Mouse (Mus musculus) midbrain, postnatal 0 days (tissue): ENCODE measurements around the gene Rmnd5b. TPM values are rescaled to one million over a fixed set of nuclear protein-coding genes. Genes with fewer than 3 reads are reported as not detected.

ENCODE experiments used
- ATAC-seq: fragments of 200-750 bp; cut with Nextera tagmentation; 2 replicates; pipeline ENCODE4 v1.8.0; 2017; ENCODE audit warnings: moderate number of reproducible peaks, mild to moderate bottlenecking, moderate TSS enrichment, moderate library complexity; ENCODE audit not compliant: low FRiP score
- DNase-seq: peaks from one replicate; pipeline ENCODE4 v3.0.0-alpha.2; 2015; ENCODE audit warnings: low spot score
- H3K27ac ChIP-seq: fragments of 300-500 bp; sonication (generic); 2 replicates; pipeline ENCODE4 v1.5.1; 2014; ENCODE audit warnings: low read depth, mild to moderate bottlenecking, low read length, mixed read lengths
- H3K27me3 ChIP-seq: fragments of 300-500 bp; sonication (generic); 2 replicates; pipeline ENCODE4 v1.6.1; 2014; ENCODE audit warnings: low read length, control low read depth, mixed read lengths; ENCODE audit not compliant: insufficient read depth
- H3K36me3 ChIP-seq: fragments of 300-500 bp; sonication (generic); 2 replicates; pipeline ENCODE4 v1.6.1; 2014; ENCODE audit warnings: low read length, control low read depth, mixed read lengths; ENCODE audit not compliant: insufficient read depth
- H3K4me1 ChIP-seq: fragments of 300-500 bp; sonication (generic); 2 replicates; pipeline ENCODE4 v1.6.1; 2014; ENCODE audit warnings: mild to moderate bottlenecking, control low read depth, antibody characterized with exemption, low read length, mixed read lengths; ENCODE audit not compliant: insufficient read depth
- H3K4me2 ChIP-seq: fragments of 300-500 bp; sonication (generic); 2 replicates; pipeline ENCODE4 v1.6.1; 2014; ENCODE audit warnings: low read depth, mild to moderate bottlenecking, low read length, mixed read lengths; ENCODE audit not compliant: poor library complexity, severe bottlenecking
- H3K4me3 ChIP-seq: fragments of 300-500 bp; sonication (generic); 2 replicates; pipeline ENCODE4 v1.5.1; 2014; ENCODE audit warnings: low read depth, mild to moderate bottlenecking, low read length, moderate library complexity
- H3K9ac ChIP-seq: fragments of 300-500 bp; sonication (generic); replicated peaks from 2 replicates; pipeline ENCODE4 v1.6.1; 2014; ENCODE audit warnings: mild to moderate bottlenecking, low read length, moderate library complexity, mixed read lengths; ENCODE audit not compliant: poor library complexity, severe bottlenecking
- H3K9me3 ChIP-seq: fragments of 300-500 bp; sonication (generic); 2 replicates; pipeline ENCODE4 v1.6.1; 2016; ENCODE audit warnings: low read length, control low read depth
- CTCF ChIP-seq: IDR thresholded peaks from 2 replicates; pipeline ENCODE4 v1.5.1; 2016; ENCODE audit warnings: antibody characterized with exemption, mild to moderate bottlenecking
- WGBS: fragments of 180-500 bp; shearing (Covaris S2); extraction: QIAGEN DNeasy Blood & Tissue Kit; methylation state at CpG from one replicate; pipeline ENCODE4 v1.1.7; 2014; 5-methylcytosine and 5-hydroxymethylcytosine counted together
- polyA plus RNA-seq: library from polyadenylated mRNA; unstranded; fragments of >200 nt; fragmentation: Nextera tagmentation; extraction: Ambion mirVana; gene quantifications from 2 replicates; pipeline ENCODE4 v1.2.1, GENCODE M21; 2015
- total RNA-seq: library from RNA; depleted of rRNA; stranded (reverse); fragments of >200 nt; gene quantifications from 2 replicates; pipeline ENCODE4 v1.2.3, GENCODE M21; 2014; rRNA removed

Gene Rmnd5b
- total and polyA plus RNA-seq, 2 experiments from 2014 or later, result 66.0 to 70.1 TPM

- H3K27me3 ChIP-seq, result no peaks in the 10 kb centered on the region
- TF ChIP-seq CTCF, result peak; percentile 74
- ATAC-seq (peak; percentile 95), DNase-seq (peak; percentile 96)
- 2% methylated on average over 57 of the region's 59 CpGs for WGBS
- H3K9ac ChIP-seq, result peak within 1 kb of the TSS; percentile 74
- H3K9me3 ChIP-seq, result no peaks in the 10 kb centered on the region
- peaks cover 10% of the 10 kb centered on the region; the same call in 1 of the 2 replicates for H3K36me3 ChIP-seq
- peaks cover 3% of the 10 kb centered on the region; the same call in 1 of the 2 replicates for H3K4me1 ChIP-seq
- H3K4me3 ChIP-seq, result peak within 1 kb of the TSS; percentile 60
- peak within 1 kb of the TSS; percentile 77 for H3K27ac ChIP-seq
- peak within 1 kb of the TSS; percentile 88 for H3K4me2 ChIP-seq
Measured at GRCm38 (mm10) chr11:51584431-51585248, 51.1 kb downstream of the Rmnd5b start, which contains the start of gene Phykpl. TSS of gene Phykpl (plus strand) at chr11:51584757.

- DNase-seq, result no peak
- H3K36me3 ChIP-seq, result peaks cover 10% of the 10 kb centered on the region; the same call in 1 of the 2 replicates
- H3K27me3 ChIP-seq, result no peaks in the 10 kb centered on the region
- H3K9me3 ChIP-seq, result no peaks in the 10 kb centered on the region
- TF ChIP-seq CTCF, result no peak
- H3K4me3 ChIP-seq, result peak overlapping the region; percentile 60
- peak overlapping the region; percentile 88 for H3K4me2 ChIP-seq
- 13% methylated on average over 9 of the region's 9 CpGs for WGBS
- peaks cover 3% of the 10 kb centered on the region; the same call in 1 of the 2 replicates for H3K4me1 ChIP-seq
- peak; percentile 32; the same call in 1 of the 2 replicates for ATAC-seq
- H3K27ac ChIP-seq, result peak overlapping the region; percentile 77
- peak overlapping the region; percentile 74 for H3K9ac ChIP-seq
Measured at GRCm38 (mm10) chr11:51584057-51584430, 51.7 kb downstream of the Rmnd5b start.

GRCm38 (mm10) chr11:51582713-51583112, 53.0 kb downstream of the Rmnd5b start:
- peak; percentile 71 for TF ChIP-seq CTCF
- no peak overlapping the region for H3K9ac ChIP-seq
- peaks cover 3% of the 10 kb centered on the region; the same call in 1 of the 2 replicates for H3K4me1 ChIP-seq
- WGBS, result 27% methylated on average over 8 of the region's 8 CpGs
- no peak for ATAC-seq
- no peaks in the 10 kb centered on the region for H3K27me3 ChIP-seq
- H3K27ac ChIP-seq, result no peak overlapping the region
- no peak overlapping the region for H3K4me3 ChIP-seq
- H3K36me3 ChIP-seq, result peaks cover 5% of the 10 kb centered on the region; the same call in 1 of the 2 replicates
- H3K4me2 ChIP-seq, result no peak overlapping the region
- DNase-seq, result peak; percentile 57
- H3K9me3 ChIP-seq, result no peaks in the 10 kb centered on the region

GRCm38 (mm10) chr11:51579024-51579423, 56.7 kb downstream of the Rmnd5b start:
- Histone ChIP-seq H3K27me3 (no peaks in the 10 kb centered on the region), H3K4me2 (no peak overlapping the region), H3K27ac (no peak overlapping the region), H3K4me1 (no peaks in the 10 kb centered on the region), H3K36me3 (no peaks in the 10 kb centered on the region), H3K9ac (no peak overlapping the region), H3K9me3 (no peaks in the 10 kb centered on the region), H3K4me3 (no peak overlapping the region)
- 63% methylated on average over 4 of the region's 4 CpGs for WGBS
- no peak for DNase-seq
- ATAC-seq, result no peak
- TF ChIP-seq CTCF, result no peak

- Histone ChIP-seq H3K27me3 (no peaks in the 10 kb centered on the region), H3K36me3 (no peaks in the 10 kb centered on the region), H3K4me3 (no peak overlapping the region), H3K9ac (no peak overlapping the region), H3K4me2 (no peak overlapping the region), H3K9me3 (no peaks in the 10 kb centered on the region), H3K27ac (no peak overlapping the region), H3K4me1 (no peaks in the 10 kb centered on the region)
- WGBS, result 91% methylated on average over 7 of the region's 7 CpGs
- ATAC-seq, result no peak
- no peak for TF ChIP-seq CTCF
- no peak for DNase-seq
Measured at GRCm38 (mm10) chr11:51577587-51577986, 58.1 kb downstream of the Rmnd5b start.

- Histone ChIP-seq H3K4me2 (no peak overlapping the region), H3K27ac (no peak overlapping the region), H3K9ac (no peak overlapping the region), H3K4me1 (no peaks in the 10 kb centered on the region), H3K9me3 (no peaks in the 10 kb centered on the region), H3K4me3 (no peak overlapping the region), H3K36me3 (no peaks in the 10 kb centered on the region), H3K27me3 (no peaks in the 10 kb centered on the region)
- WGBS, result 64% methylated on average over 4 of the region's 4 CpGs
- no peak for ATAC-seq
- no peak for TF ChIP-seq CTCF
- peak; percentile 31 for DNase-seq
Measured at GRCm38 (mm10) chr11:51576454-51576853, 59.2 kb downstream of the Rmnd5b start.

Other genes starting within 250 kb of the Rmnd5b start
- 6.6 and 7.5 TPM in 2 replicates for gene Phykpl, start 51.1 kb downstream of the Rmnd5b start, total RNA-seq
- 5.9 and 6.9 TPM in 2 replicates for gene Phykpl, start 51.1 kb downstream of the Rmnd5b start, polyA plus RNA-seq
- 239 and 245 TPM in 2 replicates for gene Hnrnpab, start 29.0 kb downstream of the Rmnd5b start, total RNA-seq
- gene Hnrnpab, start 29.0 kb downstream of the Rmnd5b start, polyA plus RNA-seq, result 191 and 220 TPM in 2 replicates
- 36.6 and 60.3 TPM in 2 replicates for gene Nhp2, start 16.2 kb downstream of the Rmnd5b start, total RNA-seq
- gene Nhp2, start 16.2 kb downstream of the Rmnd5b start, polyA plus RNA-seq, result 88.4 and 96.1 TPM in 2 replicates
- gene N4bp3, start 14.9 kb upstream of the Rmnd5b start, total RNA-seq, result 36.7 and 41.2 TPM in 2 replicates
- 24.7 and 26.8 TPM in 2 replicates for gene N4bp3, start 14.9 kb upstream of the Rmnd5b start, polyA plus RNA-seq
- 1.0 and 1.4 TPM in 2 replicates for gene D930048N14Rik, start 15.1 kb upstream of the Rmnd5b start, total RNA-seq
- gene D930048N14Rik, start 15.1 kb upstream of the Rmnd5b start, polyA plus RNA-seq, result 1.2 and 1.3 TPM in 2 replicates
- gene 0610009B22Rik, start 53.0 kb upstream of the Rmnd5b start, total RNA-seq, result 22.7 and 31.8 TPM in 2 replicates
- 81.9 and 83.4 TPM in 2 replicates for gene 0610009B22Rik, start 53.0 kb upstream of the Rmnd5b start, polyA plus RNA-seq
- 15.9 and 16.7 TPM in 2 replicates for gene Sec24a, start 127.7 kb upstream of the Rmnd5b start, total RNA-seq
- 10.5 and 12.5 TPM in 2 replicates for gene Sec24a, start 127.7 kb upstream of the Rmnd5b start, polyA plus RNA-seq
- 115 TPM in 2 replicates for gene Sar1b, start 127.8 kb upstream of the Rmnd5b start, total RNA-seq
- 230 and 239 TPM in 2 replicates for gene Sar1b, start 127.8 kb upstream of the Rmnd5b start, polyA plus RNA-seq
- gene Jade2, start 221.8 kb upstream of the Rmnd5b start, total RNA-seq, result 3.6 and 3.7 TPM in 2 replicates
- gene Jade2, start 221.8 kb upstream of the Rmnd5b start, polyA plus RNA-seq, result 0.95 and 0.98 TPM in 2 replicates